Mouse (Mus musculus): ENCODE measurements around the gene Cacna1c. TPM values are rescaled to one million over a fixed set of nuclear protein-coding genes. Genes with fewer than 3 reads are reported as not detected.

Cacna1c gene
- total and polyA plus RNA-seq, 3 experiments: 36.7 to 97.5 (median 93.5) TPM

DNA sequence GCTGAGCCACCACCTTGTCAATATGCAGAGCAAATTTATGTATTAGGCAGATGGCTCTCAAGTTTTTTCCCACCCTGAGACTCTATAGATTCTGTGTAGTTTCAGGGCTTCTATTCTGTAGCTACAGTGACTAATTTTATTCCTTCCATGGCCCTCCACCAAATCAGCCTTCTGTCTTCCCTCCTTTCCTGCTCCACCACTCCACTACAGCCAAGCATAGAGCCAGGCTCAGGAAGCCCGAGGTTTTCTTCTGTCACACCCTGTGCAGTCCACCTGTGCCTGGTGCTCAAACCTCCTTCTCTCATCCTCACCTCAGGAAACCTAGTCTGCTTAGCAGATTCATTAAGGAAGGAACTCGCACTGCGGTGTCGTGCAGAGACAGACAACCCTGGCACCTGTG, 51.1 kb downstream of the Cacna1c start:
- no peak for DNase-seq

DNA sequence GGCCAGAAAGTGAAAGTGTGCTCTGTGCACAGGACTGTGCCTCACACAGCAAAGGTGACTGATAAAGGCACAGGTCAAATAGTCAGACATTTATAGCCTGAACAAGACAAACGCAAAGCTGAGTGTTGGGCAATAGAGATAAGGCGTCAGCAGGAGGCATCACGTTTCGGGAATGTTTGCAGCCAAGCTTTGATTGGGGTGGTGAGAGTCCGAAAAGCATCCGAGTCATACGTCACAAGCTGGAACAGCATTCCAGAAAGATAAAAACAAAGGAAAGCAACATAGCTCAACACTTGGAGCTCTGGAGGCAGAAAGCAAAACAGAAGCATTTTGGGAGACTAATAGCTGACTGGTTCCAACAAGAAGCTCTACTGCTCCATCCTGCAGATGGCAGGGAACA, 56.7 kb downstream of the Cacna1c start:
- DNase-seq: no peak

DNA sequence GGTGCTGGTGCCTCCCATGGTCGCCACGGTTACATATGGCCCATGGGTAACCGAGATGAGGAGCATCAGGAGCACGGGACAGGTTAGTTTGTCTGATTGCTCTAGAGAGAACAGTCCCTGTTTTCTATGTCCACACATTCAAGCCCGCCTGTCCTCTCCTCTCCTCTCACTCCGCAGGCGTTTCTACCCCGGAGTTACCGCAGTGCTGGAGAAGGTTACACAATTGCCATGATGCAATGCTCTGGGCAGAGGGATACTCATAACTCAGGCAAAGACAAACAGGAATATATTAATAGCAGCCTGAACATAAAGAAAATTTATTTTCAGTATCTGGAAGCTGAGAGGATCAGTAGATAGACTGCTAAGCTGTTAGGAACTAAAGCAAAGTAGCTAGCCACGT, 58.5 kb downstream of the Cacna1c start:
- DNase-seq: peak; percentile 58

DNA sequence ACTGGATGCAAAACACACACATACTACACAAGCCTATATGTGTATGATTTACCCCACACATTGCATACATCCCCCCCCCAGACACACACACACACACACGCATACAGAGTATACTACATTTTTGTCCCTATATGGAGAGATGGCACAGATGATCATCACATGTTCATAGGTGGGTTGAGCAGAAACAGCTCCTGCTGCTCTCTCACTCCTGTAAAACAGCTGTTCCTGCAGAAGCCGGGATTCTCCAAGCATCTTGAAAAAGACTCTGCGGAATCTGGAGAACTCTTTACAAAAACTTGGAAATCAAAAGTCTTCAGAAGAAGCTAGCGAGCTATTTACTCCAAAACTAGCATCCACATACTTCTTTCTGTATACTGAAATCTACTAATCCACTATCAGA, 63.4 kb downstream of the Cacna1c start:
- DNase-seq: no peak

DNA sequence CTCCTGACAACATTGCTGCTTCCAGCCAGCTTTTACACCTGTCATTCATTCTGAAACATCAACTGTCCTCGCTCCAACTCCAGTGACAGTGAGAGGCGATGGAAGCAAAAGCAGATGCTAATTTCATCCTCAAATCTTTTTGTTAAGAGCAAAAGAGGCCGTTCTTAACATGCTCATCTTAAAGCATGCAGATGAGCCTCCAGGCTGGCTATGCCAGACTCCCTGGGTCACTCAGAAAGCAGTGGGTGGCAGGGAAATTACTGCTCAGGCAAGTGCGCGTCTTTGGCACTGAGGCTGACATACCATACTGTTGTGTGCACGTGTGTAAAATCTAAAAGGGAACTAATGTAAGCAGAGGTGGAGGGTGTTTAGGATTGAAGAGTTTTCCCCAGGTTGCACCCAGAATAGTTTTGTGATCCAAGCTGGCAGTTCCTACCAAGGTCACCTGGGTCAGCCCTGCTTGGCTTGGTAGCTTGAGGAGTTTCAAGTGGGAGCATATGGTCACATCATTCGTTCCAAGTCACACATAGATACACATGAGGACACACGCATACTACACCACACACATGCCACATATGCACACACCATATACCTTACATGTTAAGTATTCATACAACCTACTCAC, 64.0 kb downstream of the Cacna1c start:
- no peak for DNase-seq

DNA sequence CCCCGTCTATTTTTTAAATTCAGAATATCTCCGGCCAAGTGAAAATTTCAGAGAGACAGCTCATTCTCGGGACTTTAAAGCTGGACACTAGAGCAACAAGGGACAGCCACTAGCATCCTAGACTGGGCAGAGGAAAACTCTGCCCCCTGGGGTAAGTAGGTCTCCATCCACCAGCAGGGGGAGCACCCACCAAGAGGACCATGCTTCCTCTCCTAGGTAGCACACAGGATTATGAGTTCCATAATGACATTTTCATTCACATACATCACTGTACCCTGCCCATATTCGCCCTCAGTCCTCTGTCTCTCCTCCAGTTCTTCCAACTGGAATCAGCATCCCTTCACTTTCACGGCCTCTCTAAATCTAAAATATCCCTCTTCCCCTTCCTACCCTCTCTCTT, 66.6 kb downstream of the Cacna1c start:
- DNase-seq: peak; percentile 73

DNA sequence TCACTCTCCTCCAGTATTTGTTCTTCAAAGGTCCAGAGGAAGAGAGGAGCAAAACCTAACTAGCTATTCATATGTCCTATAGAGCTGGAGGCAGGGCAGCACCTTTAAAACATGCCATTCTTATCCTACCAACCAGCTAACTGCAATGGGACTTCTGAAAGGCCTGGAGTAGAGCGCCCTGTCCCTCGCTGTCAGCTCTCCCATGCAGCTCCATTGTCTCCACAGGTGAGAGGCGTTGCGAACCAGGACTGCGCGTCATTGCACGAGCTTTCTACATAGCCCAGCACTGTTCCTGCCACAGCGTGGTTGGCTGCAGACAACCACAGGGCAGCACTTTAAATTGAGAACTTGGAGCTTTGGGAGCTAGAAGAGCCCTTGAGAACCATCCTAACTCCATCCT, 67.7 kb downstream of the Cacna1c start:
- DNase-seq: no peak

DNA sequence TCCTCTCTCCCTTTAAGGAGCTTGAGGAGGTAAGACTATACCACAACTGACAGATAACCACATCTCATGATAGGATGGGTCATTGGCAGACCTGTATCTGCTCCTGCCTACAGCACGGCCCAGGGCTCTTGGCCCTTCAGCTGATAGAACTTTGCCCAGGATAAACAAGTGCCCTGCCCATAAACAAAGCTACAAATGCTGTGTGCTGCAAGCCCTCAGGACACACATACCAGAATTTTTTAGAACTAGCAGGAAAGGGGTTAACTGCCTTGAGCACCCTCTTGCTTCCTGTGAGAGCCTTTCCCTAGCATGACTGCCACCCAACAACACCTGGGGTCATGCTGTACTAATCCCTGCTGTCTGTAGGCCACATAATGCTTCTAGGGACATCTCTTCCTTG, 68.1 kb downstream of the Cacna1c start:
- DNase-seq: no peak

- DNase-seq: no peak
Measured at GRCm38 (mm10) chr6:119126991-119127390, 69.2 kb downstream of the Cacna1c start.

GRCm38 (mm10) chr6:119118371-119118770, 77.8 kb downstream of the Cacna1c start:
- no peak for DNase-seq

GRCm38 (mm10) chr6:119116290-119116689, 79.9 kb downstream of the Cacna1c start:
- no peak for DNase-seq

DNA sequence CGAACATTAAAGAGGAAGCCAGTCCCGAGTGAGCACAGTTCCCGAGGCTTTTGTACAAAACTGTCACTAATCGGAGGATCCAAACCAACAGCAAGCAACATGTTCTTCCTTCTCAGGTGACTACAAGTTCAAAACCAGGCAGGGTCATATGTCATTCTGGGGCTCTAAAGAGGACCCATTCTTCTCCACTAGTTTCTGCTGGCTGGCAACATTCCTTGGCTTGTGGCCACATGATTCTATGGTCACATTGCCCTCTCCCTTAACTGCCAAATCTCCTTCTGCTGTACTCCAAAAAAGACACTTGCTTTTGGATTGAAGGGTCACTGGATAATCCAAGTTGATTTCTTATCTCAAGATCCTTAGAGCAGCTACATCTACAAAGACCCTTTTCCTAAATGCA, 82.9 kb downstream of the Cacna1c start:
- DNase-seq: no peak

- peak; percentile 66 for DNase-seq
Measured at GRCm38 (mm10) chr6:119110369-119110768, 85.8 kb downstream of the Cacna1c start.

DNA sequence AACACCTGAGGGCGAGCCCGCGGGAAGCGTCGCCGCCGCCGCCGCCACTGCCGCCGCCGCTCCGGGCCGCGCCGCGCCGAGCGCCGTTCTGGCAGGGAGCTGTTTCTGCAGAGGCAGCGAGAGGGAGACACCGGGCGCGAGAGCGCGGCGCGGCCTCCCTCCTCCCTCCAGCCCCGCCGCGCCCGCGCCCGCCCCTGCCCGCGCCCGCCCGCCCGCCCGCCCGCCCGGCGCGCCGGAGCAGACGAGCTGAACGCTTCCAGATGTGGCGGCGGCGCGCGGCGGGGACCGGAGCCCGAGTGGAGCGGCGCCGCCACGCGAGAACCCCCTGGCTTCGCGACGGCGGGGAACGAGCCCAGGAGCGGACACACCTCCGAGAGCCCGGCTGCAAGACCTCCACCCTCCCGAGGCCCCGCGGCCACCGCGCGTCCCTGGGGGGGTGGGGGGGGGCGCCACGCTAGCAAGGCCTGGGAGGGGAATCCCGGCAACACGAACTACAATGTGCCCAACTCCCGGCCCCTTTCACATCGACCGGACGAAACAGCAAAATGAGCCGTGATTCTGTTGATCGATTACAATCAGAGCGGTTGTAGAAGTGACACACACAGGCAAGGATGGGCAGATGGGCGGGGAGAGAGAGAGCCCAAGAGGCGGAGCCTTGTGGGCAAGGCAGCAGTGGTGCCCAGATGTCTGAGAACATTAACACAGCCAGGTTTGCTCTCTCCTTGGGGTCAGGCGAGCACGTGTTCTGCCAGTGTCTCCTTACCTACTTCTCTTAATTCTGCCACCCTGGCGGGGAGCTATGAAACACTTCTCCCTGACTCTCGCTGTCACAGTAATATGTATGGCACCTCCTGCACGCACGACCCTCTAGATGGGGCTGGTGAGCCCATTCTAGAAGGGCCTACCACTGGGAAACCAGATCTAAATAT, 87.5 kb downstream of the Cacna1c start:
- DNase-seq: peak; percentile 89

DNA sequence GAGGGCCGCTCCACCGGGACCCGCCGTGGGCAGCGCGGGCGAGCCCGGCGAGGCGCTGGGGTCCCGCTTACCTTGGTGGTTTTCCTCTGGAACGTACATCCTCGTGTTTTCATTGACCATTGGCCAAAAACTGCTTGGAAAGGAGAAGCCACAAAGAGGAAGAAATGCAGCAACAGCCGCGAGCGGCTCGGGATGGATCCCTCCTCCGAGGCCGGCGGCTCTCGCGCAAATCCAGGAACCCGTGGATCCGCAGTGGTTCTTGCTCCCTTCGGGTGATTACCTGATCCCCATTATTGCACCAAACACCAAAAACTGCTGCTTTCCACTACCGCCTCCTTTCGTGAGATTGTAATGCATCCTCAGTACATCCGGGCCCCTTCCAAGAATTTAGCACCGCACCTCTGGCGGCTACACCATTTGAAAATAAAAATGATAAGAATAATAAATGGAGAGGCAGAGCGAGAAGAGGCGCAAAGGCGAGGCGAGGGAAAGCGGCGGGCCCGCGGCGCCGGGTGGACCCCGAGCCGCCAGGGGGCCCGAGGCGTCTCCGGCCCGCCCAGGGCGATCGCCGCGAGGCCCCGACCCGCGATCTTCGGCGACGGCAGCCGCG, 88.3 kb downstream of the Cacna1c start:
- no peak for DNase-seq

GRCm38 (mm10) chr6:119107140-119107855, 88.9 kb downstream of the Cacna1c start:
- DNase-seq: peak; percentile 74

DNA sequence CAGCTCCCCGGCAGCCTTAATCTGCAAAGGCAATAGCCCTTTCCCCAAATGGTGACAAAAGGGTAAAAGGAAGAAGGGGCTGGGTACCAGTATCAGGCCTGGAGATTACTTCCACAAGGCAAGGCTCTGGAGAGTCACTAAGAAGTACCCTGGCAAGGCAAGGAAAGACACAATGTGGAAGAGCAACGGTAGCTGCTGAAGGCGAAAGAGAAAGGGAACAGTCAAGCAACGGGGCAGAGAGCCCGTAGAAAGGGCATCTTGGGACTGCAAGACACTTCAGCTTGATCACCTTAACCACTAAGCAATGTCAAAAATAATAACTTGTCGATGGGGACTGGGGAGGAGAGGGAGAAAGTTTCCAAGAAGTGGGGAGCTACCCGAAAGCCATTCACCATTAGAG, 89.5 kb downstream of the Cacna1c start:
- DNase-seq: no peak

DNA sequence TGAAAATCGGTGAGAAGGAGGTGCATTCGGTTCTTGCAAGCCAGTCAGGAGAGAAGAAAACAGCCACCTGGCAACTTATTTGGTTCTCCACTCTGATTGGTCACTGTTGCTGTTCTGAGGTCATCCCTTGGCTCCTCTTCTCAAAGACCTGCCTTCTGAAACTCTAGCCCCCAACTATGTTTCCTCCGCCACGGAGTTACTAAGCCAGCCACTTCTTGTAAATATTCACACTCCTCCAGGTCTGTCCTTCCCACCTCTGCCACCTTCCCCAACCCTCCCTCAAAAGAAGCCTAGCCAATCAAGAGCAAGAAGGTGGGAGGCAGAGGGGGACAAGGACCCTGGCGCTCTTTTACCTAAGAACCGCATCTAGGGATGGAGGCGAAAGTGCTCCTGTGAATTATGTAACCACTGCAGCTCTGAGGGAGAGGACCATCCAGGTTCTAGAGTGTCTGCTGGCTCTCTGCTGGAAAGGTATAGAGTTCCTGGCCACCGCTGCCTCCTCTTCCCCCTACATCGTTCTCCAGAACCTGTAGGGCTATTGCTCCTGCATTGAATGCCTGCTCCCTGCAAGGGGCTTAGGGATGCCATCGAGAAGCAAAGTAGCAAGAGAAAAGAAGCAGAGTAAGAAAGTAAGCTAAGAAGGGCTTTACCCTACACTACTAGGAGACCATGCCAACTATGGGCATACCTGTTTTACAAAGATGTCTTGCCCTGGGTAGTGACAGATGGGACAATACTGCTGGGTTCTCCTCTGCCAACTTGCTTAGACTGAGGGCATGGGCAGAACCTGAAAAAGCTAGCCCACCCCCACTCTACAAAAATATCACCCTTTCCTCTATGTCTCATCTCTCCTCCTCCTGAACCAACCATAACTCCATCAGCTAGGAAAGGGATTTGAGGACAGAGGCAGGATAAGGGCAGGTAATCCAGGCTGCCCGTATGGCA, 90.3 kb downstream of the Cacna1c start:
- peak; percentile 55 for DNase-seq

- DNase-seq: peak; percentile 86
Measured at GRCm38 (mm10) chr6:119104246-119104645, 92.0 kb downstream of the Cacna1c start.

DNA sequence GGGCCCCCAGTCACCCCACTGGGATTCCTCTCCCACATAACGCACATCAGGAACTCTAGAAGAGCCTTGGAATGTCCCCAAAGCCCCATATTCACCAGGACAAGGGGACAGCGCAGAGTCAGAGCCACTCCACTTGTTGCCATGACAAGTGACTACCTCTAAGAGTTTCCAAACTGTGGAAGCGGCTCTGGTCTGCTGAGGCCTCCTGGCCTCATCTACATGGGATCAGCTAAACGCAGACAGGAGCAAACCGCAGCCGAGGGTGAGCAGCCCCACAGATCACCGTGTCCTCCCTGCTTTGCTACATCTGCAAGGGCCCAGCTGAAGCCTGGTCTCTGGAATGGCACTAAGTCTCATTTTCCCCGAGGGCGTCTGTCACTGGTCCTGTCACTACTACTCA, 93.3 kb downstream of the Cacna1c start:
- DNase-seq: no peak

DNA sequence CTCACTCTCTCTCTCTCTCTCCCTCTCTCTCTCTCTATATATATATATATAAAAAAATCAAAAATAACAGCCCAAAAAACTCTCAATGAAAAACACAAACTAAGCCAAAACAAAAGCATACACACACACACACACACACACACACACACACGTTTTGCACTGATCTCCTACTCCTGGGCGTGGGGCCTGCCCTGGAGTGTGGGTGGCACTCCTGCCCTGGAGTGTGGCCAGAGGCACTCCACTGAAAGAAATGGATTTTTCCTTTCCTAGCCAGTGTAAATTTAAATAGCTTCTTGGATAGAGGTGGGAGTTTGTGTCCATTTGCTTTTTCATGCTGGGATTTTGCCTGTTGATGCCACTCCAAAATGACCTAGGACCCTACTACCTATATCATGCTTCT, 96.9 kb downstream of the Cacna1c start:
- DNase-seq: no peak

Measured in adrenal gland, adult 2 months (tissue).